Mouse (Mus musculus): Measurements from ENCODE around the gene Cldn14. TPM values are rescaled to one million over a fixed set of nuclear protein-coding genes. Genes with fewer than 3 reads are reported as not detected.
A peak's percentile ranks its signal among the peaks of the same experiment; 100 is the strongest.

The Cldn14 gene
- not detected in 2 replicates for polyA plus RNA-seq (2015; fragmentation: Nextera tagmentation; extraction: Ambion mirVana)

DNA sequence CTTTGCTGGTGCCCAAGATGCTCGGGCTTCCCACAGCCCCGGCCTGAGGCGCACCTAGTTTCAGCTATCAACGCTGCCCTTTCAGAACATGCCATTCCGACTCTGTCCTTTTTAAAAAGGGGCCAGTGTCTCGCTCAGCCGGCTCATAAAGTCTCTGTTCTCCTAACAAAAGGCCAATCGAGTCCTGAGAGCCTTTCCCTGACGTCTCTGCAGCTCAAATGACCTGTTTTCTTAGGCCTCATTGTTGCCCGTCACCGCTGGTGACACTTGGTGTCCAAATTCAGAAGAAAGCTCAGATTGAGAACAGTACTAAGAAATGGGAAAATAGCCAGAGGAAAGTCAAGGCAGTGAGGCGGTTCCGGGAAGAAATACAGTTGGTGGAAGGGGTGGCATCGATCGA, at the start of gene Cldn14:
Gene Cldn14 (minus strand): TSS at position 101 of the 400 bp plus-strand sequence.
- Histone ChIP-seq H3K27me3 (no peaks in the 10 kb centered on the region), H3K4me2 (replicated peaks) (no peak within 1 kb of the TSS), H3K9ac (replicated peaks) (no peak within 1 kb of the TSS), H3K4me3 (replicated peaks) (no peak within 1 kb of the TSS), H3K27ac (no peak within 1 kb of the TSS), H3K36me3 (no peaks in the 10 kb centered on the region), H3K4me1 (replicated peaks) (peaks cover 12% of the 10 kb centered on the region), H3K9me3 (no peaks in the 10 kb centered on the region)
- ATAC-seq, result no peak
- 60% methylated on average over 15 of the region's 15 CpGs for WGBS

DNA sequence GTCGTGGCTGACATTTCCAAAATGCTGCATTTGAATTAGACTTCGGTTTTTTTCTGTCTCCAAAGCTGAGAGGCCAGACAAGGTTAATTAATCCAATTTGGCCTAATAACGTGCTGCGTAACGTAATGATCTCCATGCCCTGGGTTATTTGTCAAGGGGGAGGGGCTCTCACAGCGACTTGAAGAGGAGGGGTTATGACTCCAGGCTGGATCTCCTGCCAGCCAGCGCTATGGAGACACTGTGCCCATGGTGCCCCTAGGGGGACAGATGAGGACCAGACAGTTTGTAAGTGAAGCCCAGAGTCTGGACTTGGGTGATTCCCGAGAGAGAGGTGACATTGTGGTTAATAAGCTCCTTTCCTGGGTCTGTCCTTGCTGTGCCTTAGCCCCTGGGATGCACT, 46.9 kb upstream of the Cldn14 start:
- Histone ChIP-seq H3K27me3 (peaks cover 11% of the 10 kb centered on the region; the same call in 1 of the 2 replicates), H3K4me2 (replicated peaks) (no peak overlapping the region), H3K4me3 (replicated peaks) (no peak overlapping the region), H3K36me3 (no peaks in the 10 kb centered on the region), H3K9me3 (no peaks in the 10 kb centered on the region), H3K9ac (replicated peaks) (no peak overlapping the region), H3K4me1 (replicated peaks) (peaks cover 8% of the 10 kb centered on the region; the same call in 1 of the 2 replicates), H3K27ac (no peak overlapping the region)
- ATAC-seq, result no peak
- WGBS, result 41% methylated on average over 8 of the region's 8 CpGs

DNA sequence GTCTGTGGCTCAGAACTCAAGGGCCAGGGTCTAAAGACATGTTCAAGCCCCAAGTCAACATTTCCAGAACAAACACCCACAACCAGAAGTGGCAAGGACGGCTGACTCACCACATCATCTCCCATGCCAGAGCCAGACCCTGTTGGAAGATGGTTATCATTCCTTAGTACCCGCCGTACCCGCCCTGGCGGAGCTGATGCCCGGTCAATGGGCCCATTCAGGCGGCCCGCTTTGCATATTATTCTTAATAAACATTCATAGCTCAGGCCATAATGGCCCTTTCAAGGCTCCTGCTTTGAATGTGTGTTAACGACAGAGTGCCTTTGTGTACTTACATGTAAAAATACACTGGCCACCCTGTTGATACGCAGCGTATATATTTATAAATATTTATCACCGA, 46.5 kb upstream of the Cldn14 start:
- H3K9ac ChIP-seq (replicated peaks), result no peak overlapping the region
- 74% methylated on average over 12 of the region's 12 CpGs for WGBS

DNA sequence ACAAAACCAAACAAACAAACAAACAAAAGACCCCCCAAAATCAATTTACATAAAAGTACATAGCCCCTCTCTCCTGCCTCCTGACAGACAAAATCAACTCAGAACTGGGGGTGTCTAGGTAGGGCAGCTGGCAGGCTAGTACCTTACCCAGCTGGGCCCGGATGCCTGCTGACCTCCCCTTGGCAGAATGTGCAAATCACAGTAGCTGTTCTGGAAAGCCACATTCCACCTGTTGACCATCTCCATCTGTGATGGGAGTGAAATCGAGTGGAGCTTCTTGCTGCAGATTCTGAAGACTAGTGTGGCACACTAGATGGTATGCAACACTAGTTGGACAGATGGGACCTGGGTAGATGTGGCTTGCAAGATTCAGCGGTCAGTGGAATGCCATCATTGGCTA, 41.7 kb upstream of the Cldn14 start:
- no peak overlapping the region for H3K4me3 ChIP-seq (replicated peaks)
- no peaks in the 10 kb centered on the region for H3K9me3 ChIP-seq
- peaks cover 4% of the 10 kb centered on the region; the same call in 1 of the 2 replicates for H3K4me1 ChIP-seq (replicated peaks)
- whole genome bisulfite sequencing, result 96% methylated on average over 3 of the region's 3 CpGs
- no peaks in the 10 kb centered on the region for H3K36me3 ChIP-seq
- no peak for ATAC-seq
- peaks cover 7% of the 10 kb centered on the region; the same call in 1 of the 2 replicates for H3K27me3 ChIP-seq
- no peak overlapping the region for H3K9ac ChIP-seq (replicated peaks)
- no peak overlapping the region for H3K27ac ChIP-seq
- H3K4me2 ChIP-seq (replicated peaks), result no peak overlapping the region

More for the DNA sequence above, 46.5 kb upstream of the Cldn14 start:
- Histone ChIP-seq H3K9me3 (no peaks in the 10 kb centered on the region), H3K4me3 (replicated peaks) (no peak overlapping the region), H3K4me2 (replicated peaks) (no peak overlapping the region), H3K27ac (no peak overlapping the region), H3K27me3 (peaks cover 11% of the 10 kb centered on the region; the same call in 1 of the 2 replicates), H3K4me1 (replicated peaks) (peaks cover 8% of the 10 kb centered on the region; the same call in 1 of the 2 replicates), H3K36me3 (no peaks in the 10 kb centered on the region)
- no peak for ATAC-seq

DNA sequence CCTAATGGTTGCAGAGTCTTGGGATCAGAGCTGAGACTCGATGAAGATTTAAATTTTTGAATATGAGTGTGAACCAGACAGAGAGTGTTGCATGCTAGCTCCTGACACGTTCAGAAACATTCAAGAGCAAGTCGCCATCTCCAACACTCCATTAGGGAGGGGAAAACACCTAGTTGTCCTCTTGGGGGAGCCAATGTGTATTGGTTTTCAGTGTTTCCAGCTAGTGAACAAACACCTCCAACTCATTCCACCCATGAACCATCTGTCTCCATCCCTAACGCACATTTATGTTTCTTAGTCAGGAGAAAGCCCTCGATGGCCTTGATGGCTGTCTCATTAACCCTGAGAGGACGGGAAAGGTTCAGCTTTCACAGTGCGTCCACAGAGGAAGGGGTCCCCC, 36.4 kb upstream of the Cldn14 start:
- WGBS, result 59% methylated on average over 7 of the region's 7 CpGs
- H3K4me3 ChIP-seq (replicated peaks), result no peak overlapping the region

DNA sequence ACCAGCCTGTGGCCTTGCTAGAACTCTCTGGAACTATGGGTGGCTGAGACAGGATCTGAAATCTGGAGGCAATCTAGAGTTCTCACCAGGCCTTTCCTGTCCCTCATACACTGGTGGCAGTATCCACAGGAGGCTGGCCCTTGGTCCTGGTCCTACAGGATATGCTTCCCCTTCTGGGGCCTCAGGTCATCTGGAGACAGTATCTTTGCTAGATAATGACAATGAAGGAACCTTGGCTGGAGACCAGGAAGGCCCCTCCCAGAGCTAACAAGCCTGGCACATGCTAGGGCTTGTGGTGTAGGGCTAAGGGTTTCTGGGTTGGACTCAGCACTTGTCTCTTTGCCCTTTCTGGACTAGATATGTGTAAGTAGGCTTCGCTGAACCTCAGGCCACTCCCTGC, 35.2 kb upstream of the Cldn14 start:
- Histone ChIP-seq H3K9me3 (no peaks in the 10 kb centered on the region), H3K36me3 (no peaks in the 10 kb centered on the region), H3K4me3 (replicated peaks) (no peak overlapping the region), H3K27me3 (peaks cover 49% of the 10 kb centered on the region), H3K4me1 (replicated peaks) (peaks cover 18% of the 10 kb centered on the region), H3K9ac (replicated peaks) (no peak overlapping the region), H3K27ac (no peak overlapping the region), H3K4me2 (replicated peaks) (no peak overlapping the region)
- ATAC-seq, result no peak
- 94% methylated on average over 1 of the region's 1 CpGs for WGBS

More for the DNA sequence above, 36.4 kb upstream of the Cldn14 start:
- no peaks in the 10 kb centered on the region for H3K9me3 ChIP-seq
- no peak overlapping the region for H3K9ac ChIP-seq (replicated peaks)
- H3K27ac ChIP-seq, result no peak overlapping the region
- H3K27me3 ChIP-seq, result peaks cover 37% of the 10 kb centered on the region
- no peak for ATAC-seq
- peaks cover 17% of the 10 kb centered on the region for H3K4me1 ChIP-seq (replicated peaks)
- no peaks in the 10 kb centered on the region for H3K36me3 ChIP-seq
- H3K4me2 ChIP-seq (replicated peaks), result no peak overlapping the region

DNA sequence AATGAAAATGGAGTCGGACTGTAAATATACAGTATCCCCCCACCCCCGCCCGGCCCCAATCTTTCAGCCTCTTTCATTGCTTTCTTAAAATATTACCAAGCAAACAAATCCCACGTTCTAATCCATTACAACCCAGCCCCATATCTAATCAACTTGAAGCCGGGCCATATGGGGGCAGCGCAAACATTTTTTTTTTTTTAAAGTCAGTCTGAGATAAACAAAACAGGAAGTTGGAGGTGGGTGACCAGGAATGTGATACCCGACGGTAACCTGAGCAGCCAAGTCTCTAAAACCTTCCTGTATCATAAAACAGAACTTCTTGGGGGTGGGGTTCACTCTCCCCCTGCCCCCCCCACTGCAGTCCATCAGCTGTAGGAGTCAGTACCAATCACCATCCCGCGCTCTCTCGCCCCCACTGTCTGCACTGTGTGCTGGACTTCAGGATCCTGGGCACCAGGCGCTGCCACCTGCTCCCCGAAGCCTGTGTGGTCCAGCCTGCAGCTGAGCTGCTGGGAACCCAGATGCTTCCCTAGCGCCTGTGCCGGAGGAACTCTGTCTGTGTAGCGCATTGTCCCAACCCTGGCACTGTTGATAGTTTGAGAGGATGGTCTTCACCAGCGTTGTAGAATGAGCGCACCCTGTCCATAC, 32.6 kb upstream of the Cldn14 start:
- peak overlapping the region; percentile 14 for H3K4me3 ChIP-seq (replicated peaks)
- peak; percentile 74 for ATAC-seq
- no peak overlapping the region for H3K27ac ChIP-seq
- H3K27me3 ChIP-seq, result peaks cover 62% of the 10 kb centered on the region
- WGBS, result 26% methylated on average over 18 of the region's 18 CpGs
- no peaks in the 10 kb centered on the region for H3K36me3 ChIP-seq
- H3K4me2 ChIP-seq (replicated peaks), result peak overlapping the region; percentile 43
- H3K4me1 ChIP-seq (replicated peaks), result peaks cover 18% of the 10 kb centered on the region
- no peak overlapping the region for H3K9ac ChIP-seq (replicated peaks)
- no peaks in the 10 kb centered on the region for H3K9me3 ChIP-seq

DNA sequence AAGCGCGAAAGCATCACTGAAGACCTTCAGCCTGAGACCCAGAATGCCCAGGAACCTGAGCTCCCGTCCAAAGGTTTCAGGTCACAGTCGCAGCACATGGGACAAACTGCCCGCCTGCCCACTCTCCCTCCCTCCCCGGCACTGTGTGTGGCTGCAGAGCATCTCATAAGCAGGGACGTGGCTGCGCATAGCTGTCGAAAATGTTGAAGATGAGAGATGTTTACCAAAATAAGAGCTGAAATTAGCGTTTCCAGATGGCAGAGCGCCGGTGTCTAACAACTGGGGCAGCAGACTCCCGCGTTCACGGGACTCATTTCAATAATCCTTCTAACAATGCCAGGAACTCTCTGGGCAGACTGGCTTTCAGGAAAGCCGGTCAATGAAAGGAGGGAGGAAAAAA, 31.8 kb upstream of the Cldn14 start:
- H3K27ac ChIP-seq, result no peak overlapping the region
- H3K36me3 ChIP-seq, result no peaks in the 10 kb centered on the region
- H3K4me1 ChIP-seq (replicated peaks), result peaks cover 18% of the 10 kb centered on the region
- ATAC-seq, result no peak
- WGBS, result 8% methylated on average over 16 of the region's 16 CpGs
- H3K9ac ChIP-seq (replicated peaks), result 0 out of 2 replicates have a peak overlapping the region, but pooled peaks have one; percentile 3
- H3K4me3 ChIP-seq (replicated peaks), result peak overlapping the region; percentile 14
- no peaks in the 10 kb centered on the region for H3K9me3 ChIP-seq
- H3K4me2 ChIP-seq (replicated peaks), result peak overlapping the region; percentile 43
- peaks cover 62% of the 10 kb centered on the region for H3K27me3 ChIP-seq

DNA sequence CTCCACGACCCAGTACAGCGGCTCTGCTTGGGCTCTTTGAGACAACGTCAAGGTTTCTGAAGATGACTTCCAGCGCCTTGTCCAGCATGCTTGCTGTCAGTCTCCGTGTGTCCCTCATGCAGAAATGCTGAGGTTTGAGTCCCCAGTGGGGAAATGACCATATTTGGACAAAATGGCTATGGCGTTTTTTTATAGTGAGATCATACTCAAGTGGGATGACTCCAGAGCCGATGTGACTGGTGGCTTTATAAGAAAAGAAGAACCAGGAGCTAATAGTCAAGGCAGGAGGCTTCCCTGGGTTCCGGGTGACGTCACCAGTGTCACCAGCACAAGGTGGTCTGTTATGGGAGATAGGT, 30.3 kb upstream of the Cldn14 start:
- H3K9me3 ChIP-seq, result no peaks in the 10 kb centered on the region
- no peak overlapping the region for H3K4me3 ChIP-seq (replicated peaks)
- no peaks in the 10 kb centered on the region for H3K36me3 ChIP-seq
- WGBS, result 90% methylated on average over 9 of the region's 9 CpGs
- no peak overlapping the region for H3K4me2 ChIP-seq (replicated peaks)
- no peak for ATAC-seq
- H3K27ac ChIP-seq, result no peak overlapping the region
- no peak overlapping the region for H3K9ac ChIP-seq (replicated peaks)
- H3K4me1 ChIP-seq (replicated peaks), result peaks cover 18% of the 10 kb centered on the region
- H3K27me3 ChIP-seq, result peaks cover 54% of the 10 kb centered on the region

DNA sequence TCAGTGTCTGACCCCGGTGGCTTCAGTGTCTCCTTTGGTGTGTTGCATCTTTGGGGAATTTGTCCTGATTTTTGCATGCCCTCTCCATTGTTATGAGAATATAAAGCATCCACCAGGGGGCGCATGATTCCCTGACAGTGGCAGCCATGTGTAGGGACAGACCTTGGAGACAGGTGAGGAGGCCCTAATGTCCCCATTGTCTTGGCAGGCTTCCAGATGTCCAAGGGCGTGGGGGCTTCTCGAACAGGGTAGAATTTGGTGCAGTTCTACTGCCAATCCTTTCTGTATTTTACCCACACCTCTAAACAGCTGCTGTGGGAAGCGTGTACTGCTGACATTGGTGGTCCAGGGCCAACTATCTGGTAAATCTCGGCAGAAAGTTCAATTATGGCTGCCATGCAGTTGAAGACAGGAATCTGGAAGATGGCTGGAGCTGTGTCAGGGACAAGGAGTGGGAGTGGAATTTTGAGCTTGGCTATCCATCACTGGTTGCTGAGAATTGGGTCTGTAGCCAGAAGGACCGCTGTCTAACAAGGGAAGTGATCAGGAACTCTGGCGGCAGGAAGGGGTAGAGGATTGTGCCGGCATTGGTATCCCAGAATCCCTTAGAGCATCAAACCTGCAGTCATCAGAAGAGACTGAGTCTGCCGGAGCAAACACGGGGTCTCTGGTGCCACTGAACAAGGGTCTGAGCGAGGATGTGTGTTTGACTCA, 29.8 kb upstream of the Cldn14 start:
- Histone ChIP-seq H3K27me3 (peaks cover 49% of the 10 kb centered on the region), H3K4me3 (replicated peaks) (no peak overlapping the region), H3K36me3 (no peaks in the 10 kb centered on the region), H3K27ac (no peak overlapping the region), H3K9ac (replicated peaks) (no peak overlapping the region), H3K4me2 (replicated peaks) (no peak overlapping the region), H3K4me1 (replicated peaks) (peaks cover 18% of the 10 kb centered on the region), H3K9me3 (no peaks in the 10 kb centered on the region)
- ATAC-seq, result no peak
- WGBS, result 70% methylated on average over 12 of the region's 12 CpGs

DNA sequence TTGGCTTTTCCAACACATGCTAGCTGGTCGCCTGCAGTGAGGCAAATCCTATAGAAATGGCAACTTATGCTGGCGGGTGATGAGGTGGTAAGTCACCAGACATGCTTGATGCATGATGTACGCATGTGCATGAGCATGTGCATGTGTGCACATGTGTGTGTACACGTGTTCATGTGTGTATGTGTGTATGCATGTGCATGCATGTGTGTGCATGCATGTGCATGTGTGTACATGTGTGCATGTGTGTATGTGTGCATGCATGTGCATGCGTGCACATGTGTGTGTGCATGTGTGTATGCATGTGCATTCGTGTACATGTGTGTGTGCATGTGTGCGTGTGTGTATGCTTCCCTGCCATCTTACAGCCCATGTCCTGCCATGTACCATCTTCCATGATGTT, 28.6 kb upstream of the Cldn14 start:
- no peak overlapping the region for H3K4me2 ChIP-seq (replicated peaks)
- no peaks in the 10 kb centered on the region for H3K36me3 ChIP-seq
- 94% methylated on average over 7 of the region's 7 CpGs for WGBS
- H3K4me1 ChIP-seq (replicated peaks), result peaks cover 18% of the 10 kb centered on the region
- ATAC-seq, result no peak
- H3K4me3 ChIP-seq (replicated peaks), result no peak overlapping the region
- peaks cover 40% of the 10 kb centered on the region for H3K27me3 ChIP-seq
- no peak overlapping the region for H3K27ac ChIP-seq
- no peak overlapping the region for H3K9ac ChIP-seq (replicated peaks)
- H3K9me3 ChIP-seq, result no peaks in the 10 kb centered on the region

DNA sequence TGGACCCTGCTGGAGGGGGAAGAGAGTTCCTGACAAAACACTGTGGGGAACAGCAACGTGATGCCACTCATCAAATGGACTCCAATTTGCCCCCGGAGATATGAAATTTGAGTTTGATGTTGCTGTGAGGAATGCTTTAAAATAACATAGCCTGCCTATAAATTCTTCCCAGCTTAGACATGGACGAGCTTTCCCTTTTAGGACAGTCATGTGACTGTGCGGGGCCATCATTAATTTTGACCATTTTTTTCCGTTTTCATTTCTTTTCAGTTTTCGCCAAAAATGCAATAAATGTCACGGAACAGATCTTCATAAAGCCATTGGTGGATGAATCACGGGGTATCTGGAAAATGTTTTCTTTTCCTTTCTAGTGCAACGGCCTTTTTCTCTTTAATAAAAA, 25.5 kb upstream of the Cldn14 start:
- H3K4me3 ChIP-seq (replicated peaks), result no peak overlapping the region
- no peak overlapping the region for H3K4me2 ChIP-seq (replicated peaks)
- peaks cover 22% of the 10 kb centered on the region for H3K27me3 ChIP-seq
- no peaks in the 10 kb centered on the region for H3K36me3 ChIP-seq
- H3K9me3 ChIP-seq, result no peaks in the 10 kb centered on the region
- no peak for ATAC-seq
- H3K4me1 ChIP-seq (replicated peaks), result no peaks in the 10 kb centered on the region
- no peak overlapping the region for H3K9ac ChIP-seq (replicated peaks)
- 87% methylated on average over 9 of the region's 9 CpGs for WGBS
- no peak overlapping the region for H3K27ac ChIP-seq

Data from midbrain, embryonic 13.5 days (tissue).